Mouse (Mus musculus) embryonic facial prominence, embryonic 11.5 days (tissue): ENCODE results near the gene Gm7168. TPM values are rescaled to one million over a fixed set of nuclear protein-coding genes. Genes with fewer than 3 reads are reported as not detected.
"Not testable (repeated sequence)": the region's sequence is repeated elsewhere in the genome, so short reads cannot be mapped to it uniquely, and the experiment has no call there.

Experiments
- ATAC-seq: fragments of 200-750 bp; cut with Nextera tagmentation; replicated peaks from 2 replicates; pipeline ENCODE4 v1.8.0; 2017; ENCODE audit warnings: low read depth; ENCODE audit not compliant: insufficient number of reproducible peaks, low FRiP score, low TSS enrichment
- DNase-seq: peaks from one replicate; pipeline ENCODE4 v3.0.0-alpha.2; 2015; ENCODE audit warnings: low spot score
- H3K27ac ChIP-seq: fragments of 300-500 bp; sonication (generic); replicated peaks from 2 replicates; pipeline ENCODE4 v1.5.1; 2014; ENCODE audit warnings: mild to moderate bottlenecking, low read depth, low read length, control low read depth
- H3K27me3 ChIP-seq: fragments of 300-500 bp; sonication (generic); 2 replicates; pipeline ENCODE4 v1.6.1; 2014; ENCODE audit warnings: mild to moderate bottlenecking, low read length, moderate library complexity, mixed read lengths; ENCODE audit not compliant: control insufficient read depth, insufficient read depth
- H3K36me3 ChIP-seq: fragments of 300-500 bp; sonication (generic); replicated peaks from 2 replicates; pipeline ENCODE4 v1.6.1; 2014; ENCODE audit warnings: low read depth, mild to moderate bottlenecking, low read length, moderate library complexity, mixed read lengths; ENCODE audit not compliant: control insufficient read depth, insufficient read depth
- H3K4me1 ChIP-seq: fragments of 300-500 bp; sonication (generic); 2 replicates; pipeline ENCODE4 v1.6.1; 2014; ENCODE audit warnings: low read length, mixed read lengths; ENCODE audit not compliant: control insufficient read depth, insufficient read depth
- H3K4me2 ChIP-seq: fragments of 300-500 bp; sonication (generic); 2 replicates; pipeline ENCODE4 v1.6.1; 2014; ENCODE audit warnings: low read depth, mild to moderate bottlenecking, control low read depth, low read length, moderate library complexity
- H3K4me3 ChIP-seq: fragments of 300-500 bp; sonication (generic); 2 replicates; pipeline ENCODE4 v1.5.1; 2014; ENCODE audit warnings: low read depth, low read length, control low read depth
- H3K9ac ChIP-seq: fragments of 300-500 bp; sonication (generic); replicated peaks from 2 replicates; pipeline ENCODE4 v1.6.1; 2014; ENCODE audit warnings: mild to moderate bottlenecking, control low read depth, low read length
- H3K9me3 ChIP-seq: fragments of 300-500 bp; sonication (generic); replicated peaks from 2 replicates; pipeline ENCODE4 v1.6.1; 2016; ENCODE audit warnings: mild to moderate bottlenecking, low read length, inconsistent platforms, mixed read lengths; ENCODE audit not compliant: control insufficient read depth
- WGBS: fragments of 180-500 bp; shearing (Covaris S2); extraction: QIAGEN DNeasy Blood & Tissue Kit; methylation state at CpG from one replicate; pipeline ENCODE4 v1.1.7; 2014; 5-methylcytosine and 5-hydroxymethylcytosine counted together
- polyA plus RNA-seq: library from polyadenylated mRNA; unstranded; fragments of >200 nt; fragmentation: Nextera tagmentation; extraction: Ambion mirVana; gene quantifications from 2 replicates; pipeline ENCODE4 v1.2.1, GENCODE M21; 2014

The Gm7168 gene
- polyA plus RNA-seq, 1 experiment from 2014 or later = not detected

GRCm38 (mm10) chr17:13920771-13921170, 27.4 kb upstream of the Gm7168 start:
- WGBS = 41% methylated on average over 2 of the region's 2 CpGs
- DNase-seq = peak; percentile 17
- Histone ChIP-seq H3K9me3 (no peaks in the 10 kb centered on the region), H3K36me3 (no peaks in the 10 kb centered on the region), H3K27me3 (no peaks in the 10 kb centered on the region), H3K4me3 (no peak overlapping the region), H3K4me1 (no peaks in the 10 kb centered on the region), H3K4me2 (no peak overlapping the region), H3K27ac (no peak overlapping the region), H3K9ac (no peak overlapping the region)
- ATAC-seq = no peak

GRCm38 (mm10) chr17:13923418-13923817, 24.8 kb upstream of the Gm7168 start:
- Histone ChIP-seq H3K4me3 (no peak overlapping the region), H3K9ac (no peak overlapping the region), H3K9me3 (no peaks in the 10 kb centered on the region), H3K27me3 (no peaks in the 10 kb centered on the region), H3K4me1 (no peaks in the 10 kb centered on the region), H3K36me3 (no peaks in the 10 kb centered on the region), H3K27ac (no peak overlapping the region), H3K4me2 (no peak overlapping the region)
- WGBS = 63% methylated on average over 2 of the region's 2 CpGs
- DNase-seq (no peak), ATAC-seq (no peak)

GRCm38 (mm10) chr17:13924588-13924987, 23.6 kb upstream of the Gm7168 start:
- 93% methylated on average over 2 of the region's 2 CpGs for WGBS
- H3K27ac ChIP-seq = no peak overlapping the region
- no peak overlapping the region for H3K9ac ChIP-seq
- H3K36me3 ChIP-seq = no peaks in the 10 kb centered on the region
- no peaks in the 10 kb centered on the region for H3K4me1 ChIP-seq
- H3K4me3 ChIP-seq = no peak overlapping the region
- H3K9me3 ChIP-seq = no peaks in the 10 kb centered on the region
- H3K4me2 ChIP-seq = no peak overlapping the region
- H3K27me3 ChIP-seq = no peaks in the 10 kb centered on the region
- ATAC-seq (no peak), DNase-seq (no peak)

- Histone ChIP-seq H3K4me3 (no peak overlapping the region), H3K27me3 (no peaks in the 10 kb centered on the region), H3K4me1 (no peaks in the 10 kb centered on the region), H3K36me3 (no peaks in the 10 kb centered on the region), H3K4me2 (no peak overlapping the region), H3K27ac (no peak overlapping the region), H3K9me3 (no peaks in the 10 kb centered on the region), H3K9ac (no peak overlapping the region)
- WGBS = 78% methylated on average over 3 of the region's 3 CpGs
- DNase-seq (no peak), ATAC-seq (no peak)
Observed at GRCm38 (mm10) chr17:13925931-13926330, 22.2 kb upstream of the Gm7168 start.

GRCm38 (mm10) chr17:13930421-13930820, 17.8 kb upstream of the Gm7168 start:
- Histone ChIP-seq H3K9me3 (no peaks in the 10 kb centered on the region), H3K9ac (no peak overlapping the region), H3K4me1 (no peaks in the 10 kb centered on the region), H3K27ac (no peak overlapping the region), H3K4me3 (no peak overlapping the region), H3K36me3 (no peaks in the 10 kb centered on the region), H3K4me2 (no peak overlapping the region), H3K27me3 (no peaks in the 10 kb centered on the region)
- ATAC-seq (no peak), DNase-seq (no peak)
- 84% methylated on average over 9 of the region's 9 CpGs for WGBS

GRCm38 (mm10) chr17:13935364-13935763, 12.8 kb upstream of the Gm7168 start:
- 90% methylated on average over 2 of the region's 2 CpGs for WGBS
- not testable (repeated sequence) for DNase-seq, H3K9me3 ChIP-seq, H3K27ac ChIP-seq, ATAC-seq, H3K27me3 ChIP-seq, H3K36me3 ChIP-seq, H3K4me1 ChIP-seq, H3K4me3 ChIP-seq, H3K9ac ChIP-seq, H3K4me2 ChIP-seq

GRCm38 (mm10) chr17:13937787-13938186, 10.4 kb upstream of the Gm7168 start:
- Histone ChIP-seq H3K27me3 (no peaks in the 10 kb centered on the region), H3K36me3 (no peaks in the 10 kb centered on the region), H3K9me3 (no peaks in the 10 kb centered on the region), H3K27ac (no peak overlapping the region), H3K4me2 (no peak overlapping the region), H3K4me3 (no peak overlapping the region), H3K4me1 (no peaks in the 10 kb centered on the region), H3K9ac (no peak overlapping the region)
- ATAC-seq (no peak), DNase-seq (no peak)
- 98% methylated on average over 4 of the region's 4 CpGs for WGBS

GRCm38 (mm10) chr17:13938652-13939051, 9.5 kb upstream of the Gm7168 start:
- H3K27ac ChIP-seq = no peak overlapping the region
- no peak overlapping the region for H3K4me2 ChIP-seq
- 83% methylated on average over 3 of the region's 3 CpGs for WGBS
- H3K4me1 ChIP-seq = no peaks in the 10 kb centered on the region
- no peak for DNase-seq
- no peaks in the 10 kb centered on the region for H3K36me3 ChIP-seq
- no peak overlapping the region for H3K4me3 ChIP-seq
- ATAC-seq = no peak
- no peak overlapping the region for H3K9ac ChIP-seq
- H3K9me3 ChIP-seq = no peaks in the 10 kb centered on the region
- no peaks in the 10 kb centered on the region for H3K27me3 ChIP-seq
